Mouse (Mus musculus): ENCODE data around the gene Gabra2.

The Gabra2 gene

GRCm38 (mm10) chr5:71095725-71096607, at the start of gene Gabra2:
Gene Gabra2, minus strand, starts transcription at chr5:71095849.
- DNase-seq (ENCODE audit: low spot score in 2 of 2) = peak; percentile 84 to 85

- peak; percentile 27 to 68 for DNase-seq (ENCODE audit: low spot score in 2 of 2)
Observed at GRCm38 (mm10) chr5:71136691-71137090, 41.0 kb upstream of the Gabra2 start.

GRCm38 (mm10) chr5:71135840-71136239, 40.2 kb upstream of the Gabra2 start:
- DNase-seq (ENCODE audit: low spot score in 2 of 2) = peak in 1 of 2 experiments; percentile 20

GRCm38 (mm10) chr5:71127721-71128120, 32.1 kb upstream of the Gabra2 start:
- peak; percentile 26 to 28 for DNase-seq (ENCODE audit: low spot score in 2 of 2)

- DNase-seq (ENCODE audit: low spot score in 2 of 2) = no peak
Observed at GRCm38 (mm10) chr5:71115216-71115615, 19.6 kb upstream of the Gabra2 start.

GRCm38 (mm10) chr5:71095180-71095579, 469 bp downstream of the Gabra2 start:
- peak; percentile 60 to 71 for DNase-seq (ENCODE audit: low spot score in 2 of 2)

GRCm38 (mm10) chr5:71094776-71095175, 873 bp downstream of the Gabra2 start:
- DNase-seq (ENCODE audit: low spot score in 2 of 2) = no peak

- no peak for DNase-seq (ENCODE audit: low spot score in 2 of 2)
Observed at GRCm38 (mm10) chr5:71093807-71094206, 1.8 kb downstream of the Gabra2 start.

- peak; percentile 35 to 65 for DNase-seq (ENCODE audit: low spot score in 2 of 2)
Observed at GRCm38 (mm10) chr5:71092475-71092874, 3.2 kb downstream of the Gabra2 start.

GRCm38 (mm10) chr5:71091926-71092325, 3.7 kb downstream of the Gabra2 start:
- DNase-seq (ENCODE audit: low spot score in 2 of 2) = no peak

- no peak for DNase-seq (ENCODE audit: low spot score in 2 of 2)
Observed at GRCm38 (mm10) chr5:71078861-71079260, 16.8 kb downstream of the Gabra2 start.

GRCm38 (mm10) chr5:71061696-71062095, 34.0 kb downstream of the Gabra2 start:
- DNase-seq (ENCODE audit: low spot score in 2 of 2) = peak; percentile 40 to 78

GRCm38 (mm10) chr5:71058047-71058446, 37.6 kb downstream of the Gabra2 start:
- no peak for DNase-seq (ENCODE audit: low spot score in 2 of 2)

- DNase-seq (ENCODE audit: low spot score in 2 of 2) = no peak
Observed at GRCm38 (mm10) chr5:71037352-71037751, 58.3 kb downstream of the Gabra2 start.

- DNase-seq (ENCODE audit: low spot score in 2 of 2) = peak; percentile 74 to 85
Observed at GRCm38 (mm10) chr5:71025956-71026355, 69.7 kb downstream of the Gabra2 start.

GRCm38 (mm10) chr5:71011751-71012150, 83.9 kb downstream of the Gabra2 start:
- no peak for DNase-seq (ENCODE audit: low spot score in 2 of 2)

GRCm38 (mm10) chr5:71011271-71011670, 84.4 kb downstream of the Gabra2 start:
- DNase-seq (ENCODE audit: low spot score in 2 of 2) = peak in 1 of 2 experiments; percentile 19

GRCm38 (mm10) chr5:71010797-71011196, 84.9 kb downstream of the Gabra2 start:
- no peak for DNase-seq (ENCODE audit: low spot score in 2 of 2)

- peak; percentile 62 to 75 for DNase-seq (ENCODE audit: low spot score in 2 of 2)
Observed at GRCm38 (mm10) chr5:70995617-70996325, 99.9 kb downstream of the Gabra2 start.

GRCm38 (mm10) chr5:70993281-70993680, 102.4 kb downstream of the Gabra2 start:
- no peak for DNase-seq (ENCODE audit: low spot score in 2 of 2)

GRCm38 (mm10) chr5:70990891-70991290, 104.8 kb downstream of the Gabra2 start:
- no peak for DNase-seq (ENCODE audit: low spot score in 2 of 2)

Data from frontal cortex, postnatal 36 days (tissue).